Mouse (Mus musculus) thymus, postnatal 14 days (tissue): Measurements from ENCODE around the gene Lurap1l.
"Not testable (repeated sequence)": the region's sequence is repeated elsewhere in the genome, so short reads cannot be mapped to it uniquely, and the experiment has no call there.

ENCODE experiments used
- DNase-seq: peaks from one replicate; pipeline ENCODE4 v3.0.0; 2021

The Lurap1l gene

DNA sequence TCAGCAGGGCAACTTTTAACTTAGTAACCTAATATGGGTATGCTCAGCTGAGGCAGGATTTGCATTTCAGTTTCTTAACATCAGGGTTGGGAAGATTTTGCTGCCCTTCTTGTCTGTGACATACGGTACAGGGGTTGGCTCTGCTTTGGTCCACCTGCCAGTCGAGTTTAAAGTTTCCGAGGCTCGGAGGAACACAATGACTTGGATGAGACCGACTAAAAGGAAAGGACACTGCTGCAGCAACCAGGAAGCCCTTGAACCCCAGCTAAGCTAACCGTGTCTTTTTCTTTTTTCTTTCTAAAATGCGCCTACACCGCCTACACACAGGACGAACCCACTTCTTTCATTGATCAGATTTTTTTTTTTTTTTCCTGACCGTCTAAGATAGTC lies at the start of gene Lurap1l:
Gene Lurap1l (plus strand): TSS at position 166 of the 390 bp plus-strand sequence.
- DNase-seq, result no peak

DNA sequence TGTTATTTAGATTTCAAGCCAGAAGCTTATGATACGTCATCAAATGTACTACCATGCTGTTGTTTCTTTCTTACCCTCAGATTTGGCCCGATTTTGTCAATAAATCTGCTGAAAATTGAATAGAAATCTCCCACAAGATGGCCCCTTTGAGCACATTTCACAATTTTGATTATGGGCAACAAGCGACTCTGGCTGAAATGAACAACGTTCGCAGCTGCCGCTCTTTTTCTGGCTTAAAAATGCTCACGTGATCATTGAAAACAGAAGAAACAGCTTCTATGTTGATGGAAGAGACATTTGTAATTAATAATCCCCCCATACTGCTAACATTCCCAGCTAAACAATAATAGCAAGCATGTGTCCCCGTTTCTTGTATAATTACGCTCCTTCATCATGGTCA lies 47.5 kb upstream of the Lurap1l start:
- no peak for DNase-seq

DNA sequence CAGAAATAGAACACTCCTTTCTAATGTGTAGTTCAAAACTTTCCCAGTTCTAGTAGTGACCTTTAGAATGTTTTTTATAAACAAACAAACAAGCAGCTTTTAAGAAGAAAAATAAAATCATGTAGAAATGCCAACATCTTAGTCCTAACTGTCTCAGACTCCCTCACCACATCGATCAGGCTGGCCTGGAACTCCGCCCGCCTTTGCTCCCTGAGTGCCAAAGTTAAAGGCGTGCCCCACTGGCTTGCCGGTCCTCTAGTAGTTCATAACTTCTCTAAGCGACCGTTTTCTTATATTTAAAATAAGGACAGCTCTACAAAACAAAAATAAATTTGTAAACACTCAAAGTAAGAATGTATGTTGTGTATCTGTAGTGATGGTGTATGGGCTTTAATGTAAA lies 46.5 kb upstream of the Lurap1l start:
- no peak for DNase-seq

DNA sequence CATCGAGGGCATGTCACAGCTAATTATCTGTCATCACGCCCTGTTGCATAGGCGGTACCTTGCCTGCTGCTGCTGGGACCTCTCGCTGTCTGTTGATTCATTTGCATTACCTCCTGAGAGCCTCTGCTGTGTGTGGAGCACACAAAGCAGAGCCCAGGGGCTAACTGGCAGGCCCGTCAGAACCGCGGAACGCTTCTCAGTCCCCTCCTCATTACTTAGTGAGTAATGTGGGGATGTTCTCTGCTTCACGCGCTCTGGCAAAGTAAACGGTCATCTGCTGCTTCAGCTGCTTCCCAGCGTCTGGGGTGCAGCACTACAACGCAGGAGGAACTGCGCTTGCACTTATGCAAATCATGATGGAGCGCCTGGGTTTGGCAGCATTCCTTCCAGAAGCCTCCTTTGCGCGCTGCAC lies 45.9 kb upstream of the Lurap1l start:
- DNase-seq, result no peak

DNA sequence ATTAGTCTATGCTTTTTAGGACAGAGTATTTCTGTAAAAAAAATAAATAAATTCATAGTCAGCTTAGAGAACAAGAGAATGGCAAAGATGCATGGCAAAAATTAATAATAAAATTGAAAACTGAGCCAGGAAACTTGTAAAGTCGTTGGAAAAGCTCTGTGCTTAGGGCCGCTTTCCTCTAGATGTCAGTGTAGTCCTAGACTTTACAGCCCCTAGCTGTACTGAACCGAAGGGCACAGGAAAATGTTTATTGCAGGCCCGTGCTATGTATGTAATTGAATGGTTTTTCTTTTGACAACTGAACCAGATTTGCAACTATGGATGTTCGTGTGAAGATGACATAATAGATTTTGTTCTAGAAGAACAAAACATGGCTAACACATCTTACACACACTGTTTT lies 44.4 kb upstream of the Lurap1l start:
- no peak for DNase-seq

DNA sequence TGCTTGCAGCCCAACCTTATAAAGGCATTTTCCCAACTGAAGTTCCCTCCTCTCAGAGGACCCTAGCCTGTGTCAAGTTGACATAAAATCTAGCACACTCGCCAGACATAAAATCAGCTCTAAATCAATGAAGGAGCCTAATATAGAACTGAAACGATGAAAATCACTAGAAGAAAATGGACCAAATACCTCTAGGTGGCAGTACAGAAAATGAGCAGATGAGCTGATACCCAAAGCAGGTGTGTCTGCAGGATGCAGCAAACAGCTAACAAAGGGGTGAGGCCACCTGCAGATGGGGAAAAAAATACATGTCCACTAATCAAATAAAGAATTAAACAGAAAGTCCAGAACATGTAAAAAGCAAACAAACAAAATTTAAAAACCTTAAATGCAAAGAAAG lies 40.8 kb upstream of the Lurap1l start:
- DNase-seq, result no peak

DNA sequence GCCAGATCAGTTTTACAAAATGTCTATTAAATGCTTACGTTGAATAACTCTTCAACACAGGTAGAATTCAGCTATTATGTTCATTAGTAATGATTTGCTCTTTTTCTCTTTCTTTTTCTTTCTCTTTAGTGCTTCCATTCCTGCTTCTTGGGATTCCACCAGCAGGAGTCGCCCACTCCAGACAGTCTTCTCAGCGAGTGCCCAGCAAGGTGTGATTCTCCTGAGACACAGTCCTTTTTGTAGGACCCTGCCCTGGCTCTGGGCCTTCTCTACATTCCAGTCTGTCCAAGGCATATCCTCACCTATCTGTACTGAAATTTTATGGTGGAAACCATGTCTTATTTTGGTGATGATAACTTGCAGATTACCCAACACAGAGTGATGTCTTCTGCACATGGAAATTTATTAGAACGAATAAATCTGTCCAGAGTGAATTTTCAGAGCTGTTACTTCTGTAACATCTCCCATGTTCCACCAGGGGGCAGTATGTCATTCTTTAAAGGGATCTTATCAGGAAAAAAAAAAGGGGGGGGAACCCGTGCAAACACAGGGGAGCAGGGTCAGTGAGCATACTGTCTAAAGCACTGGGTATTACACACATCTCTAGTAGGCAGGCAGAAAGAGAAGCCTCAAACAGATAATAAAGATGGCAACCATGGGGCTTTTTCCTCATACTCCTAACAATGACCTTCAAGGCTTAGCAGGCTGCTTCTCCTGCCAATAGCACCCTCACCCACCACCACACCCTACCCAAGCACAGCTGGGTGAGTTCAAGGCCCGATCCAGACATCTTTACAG lies 37.4 kb upstream of the Lurap1l start:
- DNase-seq, result no peak

DNA sequence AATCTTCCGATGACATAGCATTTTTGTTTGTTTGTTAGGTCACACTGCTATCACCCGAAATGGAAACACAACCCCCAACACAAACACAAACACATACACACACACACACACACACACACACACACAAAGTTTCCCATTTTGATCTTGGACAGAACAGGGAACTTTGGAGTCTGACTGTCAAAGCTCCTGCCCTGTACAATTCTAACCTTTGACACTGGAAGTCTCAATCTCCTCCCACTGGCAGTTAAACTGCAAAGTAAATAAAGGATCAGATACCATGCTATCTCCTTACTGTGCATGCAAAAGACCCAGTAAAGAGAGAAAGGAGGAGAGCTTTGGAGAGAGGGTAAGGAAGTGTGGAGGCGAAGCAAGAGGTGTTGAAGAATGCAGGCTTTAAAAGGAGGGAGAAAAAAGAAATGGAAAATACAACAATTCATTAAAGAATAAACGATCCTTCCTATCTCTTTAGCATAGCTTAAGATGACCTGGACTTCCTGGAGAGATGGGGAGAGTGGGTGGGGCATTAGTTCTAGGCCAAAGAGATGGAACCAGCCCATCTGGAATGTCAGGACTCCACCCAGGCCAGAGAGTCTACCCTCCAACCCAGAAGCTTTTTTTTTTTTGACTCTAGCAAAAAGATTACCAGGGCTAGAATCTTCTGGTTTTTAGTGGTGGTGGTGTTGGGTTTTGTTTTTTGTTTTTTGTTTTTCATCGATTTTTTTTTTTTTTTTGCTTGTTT lies 36.2 kb upstream of the Lurap1l start:
- DNase-seq, result no peak

DNA sequence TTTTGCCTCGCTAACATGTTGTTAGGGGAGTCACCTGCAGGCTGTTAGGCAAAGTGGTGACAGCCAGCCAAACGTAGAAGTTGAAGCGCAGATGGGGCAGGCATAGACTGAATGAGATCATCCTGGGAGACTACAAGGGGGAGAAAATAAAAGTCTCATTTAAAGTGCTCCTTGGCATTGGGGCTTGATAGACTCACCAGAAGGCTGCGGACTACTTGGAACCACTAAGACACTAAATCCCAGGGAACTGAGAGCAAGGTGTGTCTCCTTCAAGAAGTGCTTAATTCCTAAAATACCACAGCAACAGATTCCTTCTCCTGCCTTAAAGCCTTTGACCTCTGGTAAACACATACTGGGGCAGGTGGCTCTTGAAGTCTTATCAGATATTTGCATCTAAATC lies 35.4 kb upstream of the Lurap1l start:
- no peak for DNase-seq

DNA sequence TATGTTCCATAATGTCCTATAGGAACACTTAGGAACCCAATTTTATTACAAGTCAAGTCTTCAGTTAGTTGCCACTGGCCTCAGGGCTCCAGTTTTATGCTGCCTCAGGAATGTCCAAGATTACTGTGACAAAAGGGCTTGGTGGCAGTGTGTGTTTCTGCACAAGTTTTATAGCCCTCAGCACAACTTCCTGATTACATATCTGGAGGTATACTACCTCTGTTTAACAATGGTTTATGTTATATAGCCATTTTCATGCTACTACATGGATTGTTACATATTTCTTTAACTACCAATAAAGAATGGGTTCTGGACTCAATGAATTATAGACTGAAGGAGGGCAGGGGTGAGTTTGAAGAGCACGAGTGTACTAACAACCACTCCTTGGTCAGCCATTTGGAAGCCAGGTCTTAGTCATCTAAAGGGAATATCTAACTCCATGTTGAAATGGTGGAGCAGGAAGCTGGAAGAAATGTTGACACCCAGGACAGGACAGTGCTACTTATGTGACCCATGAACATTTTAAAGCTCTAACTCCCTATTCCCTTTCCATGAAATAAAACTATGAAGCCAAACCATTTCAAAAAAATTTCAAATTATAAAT lies 28.3 kb upstream of the Lurap1l start:
- DNase-seq, result no peak

DNA sequence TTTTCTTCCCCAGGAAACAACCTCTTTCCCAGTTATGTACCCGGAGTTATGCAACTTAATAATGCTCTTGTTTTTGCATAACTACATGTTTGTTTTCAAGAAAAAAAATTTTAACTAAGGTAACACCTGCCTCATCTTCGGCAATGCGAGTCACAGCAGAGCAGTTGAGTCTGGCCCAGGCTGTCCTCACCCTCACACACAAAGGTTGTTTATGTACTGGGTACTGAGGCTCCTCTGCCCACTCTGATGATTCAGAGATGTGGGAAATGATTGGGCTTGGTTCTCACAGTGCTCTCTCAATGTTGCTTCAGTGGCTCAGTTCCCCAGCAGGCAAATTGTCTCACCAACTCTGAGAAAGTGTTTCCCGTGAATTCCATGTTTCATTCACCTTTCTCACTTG lies 23.8 kb upstream of the Lurap1l start:
- no peak for DNase-seq

DNA sequence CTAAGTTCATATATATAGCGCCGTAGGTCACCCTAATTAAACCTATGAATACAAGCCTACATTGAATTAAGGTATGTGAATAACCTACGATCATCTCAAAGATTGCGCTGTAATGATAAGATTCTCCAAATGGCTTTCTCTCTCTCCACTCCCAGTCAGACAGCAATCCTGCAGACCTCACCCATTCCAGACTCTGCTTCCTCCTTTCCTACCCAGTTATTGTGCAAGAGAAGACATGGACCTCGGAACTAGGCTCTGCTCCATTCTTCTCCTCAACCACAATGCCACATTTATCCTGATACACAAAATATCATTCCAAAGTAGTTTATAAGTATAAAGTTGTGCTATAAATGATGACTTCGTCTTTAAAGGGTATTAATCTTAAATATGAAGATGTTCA lies 19.4 kb upstream of the Lurap1l start:
- DNase-seq, result no peak

DNA sequence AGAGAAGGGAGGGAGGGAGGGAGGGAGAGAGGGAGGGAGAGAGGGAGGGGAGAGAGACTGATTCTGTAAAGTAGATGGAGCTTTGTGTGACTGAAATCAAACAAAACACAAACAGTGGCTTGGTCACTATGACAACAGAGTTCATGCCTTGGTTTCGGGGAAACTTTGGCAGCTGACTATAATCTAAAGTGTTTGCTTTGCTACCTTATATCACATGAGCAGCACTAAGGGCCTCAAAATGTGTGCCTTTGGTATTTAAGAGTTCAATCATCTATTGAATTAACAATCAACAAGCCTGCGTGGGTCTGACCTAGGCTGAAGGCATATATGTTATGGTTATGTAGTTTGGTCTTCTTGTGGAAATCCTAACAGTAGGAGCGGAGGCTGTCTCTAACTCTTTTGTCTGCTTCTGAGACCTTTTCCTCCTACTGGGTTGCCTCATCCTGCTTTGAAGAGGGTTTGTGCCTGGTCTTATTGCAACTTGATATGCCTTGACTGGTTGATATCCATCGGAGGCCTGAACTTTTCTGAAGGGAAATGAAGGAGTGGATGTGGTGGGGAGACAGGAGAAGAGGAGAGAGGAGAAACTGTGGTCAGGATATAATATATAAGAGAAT lies 15.1 kb upstream of the Lurap1l start:
- DNase-seq, result no peak

DNA sequence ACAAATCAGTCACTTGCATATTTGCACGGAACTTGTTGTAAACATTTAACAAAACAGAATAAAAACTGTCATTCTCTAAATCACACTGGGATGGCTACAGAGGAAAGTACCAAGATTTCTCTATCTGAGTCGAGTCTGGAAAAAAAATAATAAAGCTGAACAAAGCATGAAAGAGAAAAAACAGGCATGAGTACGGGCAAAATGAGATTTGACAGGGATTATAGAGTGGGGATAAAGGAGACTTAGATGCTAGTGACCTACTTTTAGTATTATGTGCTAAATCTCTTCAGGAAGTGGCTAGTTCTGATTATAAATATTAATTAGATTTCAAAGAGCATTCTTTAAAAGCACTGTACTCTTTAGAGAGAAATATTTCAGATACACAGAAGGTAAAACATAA lies 3.7 kb upstream of the Lurap1l start:
- DNase-seq, result no peak

DNA sequence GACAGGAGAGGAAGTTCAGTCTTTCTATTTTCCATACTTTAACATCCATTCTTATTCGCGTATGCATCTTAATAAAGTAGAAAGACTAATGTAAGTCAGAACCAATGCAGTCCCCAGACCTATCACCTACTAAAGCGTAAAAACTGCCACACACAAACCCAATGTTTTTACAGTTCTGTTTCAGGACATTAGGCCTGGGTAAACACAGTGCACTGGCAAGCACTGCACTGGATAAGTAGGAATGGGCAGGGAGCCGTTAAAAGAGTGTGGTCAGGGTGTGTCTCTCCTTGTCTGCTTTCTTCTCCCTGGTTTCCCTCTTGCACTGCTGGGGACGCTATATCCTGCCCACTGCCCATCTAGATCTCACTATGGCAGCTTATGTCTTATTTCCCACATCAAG lies 2.5 kb upstream of the Lurap1l start:
- no peak for DNase-seq

DNA sequence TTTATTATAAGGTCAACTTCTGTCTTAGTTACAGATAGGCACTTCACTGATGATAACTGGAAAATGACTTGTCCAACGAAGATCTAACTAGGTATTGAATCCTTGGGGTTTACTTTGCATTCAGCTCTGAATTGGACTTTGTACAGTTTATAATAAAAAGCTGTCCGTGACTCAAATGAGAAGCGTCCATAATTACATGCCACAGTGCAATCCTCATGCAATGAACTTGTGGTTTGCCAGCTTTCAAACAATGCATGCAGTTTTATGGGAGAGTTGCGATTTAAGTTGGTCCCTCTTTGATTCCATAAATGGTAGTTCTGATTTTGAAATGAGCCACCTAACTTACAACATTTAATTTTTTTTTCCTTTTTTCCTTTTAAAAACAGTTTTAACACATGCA lies 1.5 kb upstream of the Lurap1l start:
- DNase-seq, result no peak

DNA sequence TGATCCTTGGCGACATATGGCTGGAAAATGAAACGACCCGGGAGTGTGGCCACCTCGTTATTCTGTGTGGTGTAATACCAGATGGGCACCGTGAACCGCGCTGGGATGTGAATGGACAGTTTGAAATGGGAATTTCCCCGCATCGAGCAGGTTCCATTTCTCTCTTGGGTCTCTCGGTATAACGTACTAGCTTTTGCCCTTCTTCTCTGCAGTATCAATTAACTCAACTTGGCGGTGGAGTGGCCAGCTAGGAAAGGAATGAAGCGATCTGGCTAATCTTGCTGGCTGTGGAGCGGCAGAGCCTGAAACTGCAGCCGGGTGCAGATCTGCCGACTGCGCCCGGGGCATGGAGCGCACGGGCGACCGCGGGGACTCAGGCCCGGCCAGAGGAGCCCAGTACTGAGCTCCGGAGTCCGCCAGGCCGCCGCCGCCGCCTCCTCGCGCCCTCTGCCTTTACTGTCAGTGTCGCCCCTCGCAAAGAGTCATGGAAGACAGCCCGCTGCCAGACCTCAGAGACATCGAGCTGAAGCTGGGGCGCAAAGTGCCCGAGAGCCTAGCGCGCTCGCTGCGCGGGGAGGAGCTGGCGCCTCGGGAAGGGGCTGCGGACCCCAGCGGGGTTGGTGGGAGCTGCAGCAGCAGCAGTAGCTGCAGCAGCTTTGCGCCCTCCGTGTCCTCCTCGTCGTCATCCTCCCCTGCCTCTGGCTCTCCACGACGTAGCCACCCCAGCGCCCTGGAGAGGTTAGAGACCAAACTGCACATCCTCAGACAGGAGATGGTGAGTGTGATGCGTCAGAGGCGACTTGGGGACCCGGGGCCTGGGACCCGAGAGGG lies 640 bp downstream of the Lurap1l start:
- no peak for DNase-seq

DNA sequence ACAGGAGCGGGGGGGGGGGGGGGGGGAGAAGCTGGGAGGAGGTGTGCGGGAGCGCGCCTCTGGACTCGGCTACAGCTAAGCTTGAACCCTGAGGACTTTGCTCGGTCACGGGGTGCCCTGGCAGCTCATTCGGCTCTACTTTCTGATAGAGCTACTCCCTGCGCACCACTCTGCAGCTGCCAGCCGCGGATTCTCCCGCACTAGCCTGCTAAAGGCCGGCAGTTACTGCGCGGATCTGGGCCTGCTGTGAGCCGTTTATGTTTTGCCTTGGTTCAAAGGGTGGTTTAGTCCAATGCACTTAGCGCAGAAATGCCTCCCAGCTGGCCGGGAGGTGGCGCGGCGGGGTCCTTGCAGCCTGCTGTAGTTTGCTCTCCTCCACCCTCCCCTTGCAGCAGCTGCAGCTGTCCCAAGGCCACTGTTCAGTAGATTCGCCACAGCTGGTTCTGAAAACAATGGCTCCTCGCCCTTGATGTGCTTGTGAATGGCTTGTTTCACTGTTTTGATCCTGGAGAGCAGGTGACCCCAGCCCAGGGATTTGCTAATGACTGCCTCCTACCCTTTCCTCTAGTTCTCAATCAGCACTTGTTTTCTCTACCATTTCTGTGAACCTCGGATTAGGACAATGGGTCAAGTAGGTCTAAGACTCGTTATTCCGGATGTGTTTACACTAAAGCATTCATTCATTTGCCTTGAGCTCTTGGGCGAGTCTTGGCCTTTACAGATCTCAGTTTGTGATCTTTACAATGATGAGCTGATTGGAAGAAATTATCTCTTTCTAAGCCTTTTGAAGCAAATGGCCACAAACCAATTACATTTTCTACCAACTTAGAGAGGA lies 1.5 kb downstream of the Lurap1l start:
- no peak for DNase-seq

DNA sequence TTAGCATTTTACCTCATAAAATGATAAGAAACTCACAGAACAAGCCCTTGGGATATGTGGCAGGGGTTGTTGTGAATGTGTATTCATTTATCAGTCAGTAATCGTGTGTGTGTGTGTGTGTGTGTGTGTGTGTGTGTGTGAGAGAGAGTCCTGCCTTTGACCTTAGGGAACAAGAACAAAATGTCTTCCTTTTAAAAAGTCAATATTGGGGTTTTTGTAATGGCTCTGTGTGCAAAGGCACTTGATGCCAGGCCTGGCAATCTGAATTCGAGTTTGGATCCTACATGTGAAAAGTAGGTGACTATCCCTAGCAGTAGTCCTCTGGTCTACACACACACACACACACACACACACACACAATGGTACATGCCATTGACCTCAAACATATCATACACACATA lies 4.8 kb downstream of the Lurap1l start:
- DNase-seq, result no peak

DNA sequence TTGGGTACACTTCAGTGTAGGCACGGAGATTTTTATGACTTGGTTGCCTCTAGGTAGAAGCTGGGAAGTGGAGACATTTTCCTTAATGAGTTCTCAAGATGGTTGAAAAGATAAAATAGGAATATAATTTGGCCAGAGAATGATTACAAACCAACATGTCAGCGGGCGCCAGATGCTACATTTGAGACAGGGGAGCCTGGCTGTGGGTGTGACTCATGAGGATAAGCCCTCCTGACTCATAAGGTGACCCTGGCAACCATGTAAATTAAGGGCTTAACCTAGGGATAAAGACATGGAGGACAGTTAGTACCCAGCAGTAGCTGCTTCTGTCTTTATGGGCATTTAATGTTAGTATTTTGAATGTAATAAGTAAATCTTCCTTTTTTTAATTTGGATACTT lies 6.2 kb downstream of the Lurap1l start:
- DNase-seq, result no peak

DNA sequence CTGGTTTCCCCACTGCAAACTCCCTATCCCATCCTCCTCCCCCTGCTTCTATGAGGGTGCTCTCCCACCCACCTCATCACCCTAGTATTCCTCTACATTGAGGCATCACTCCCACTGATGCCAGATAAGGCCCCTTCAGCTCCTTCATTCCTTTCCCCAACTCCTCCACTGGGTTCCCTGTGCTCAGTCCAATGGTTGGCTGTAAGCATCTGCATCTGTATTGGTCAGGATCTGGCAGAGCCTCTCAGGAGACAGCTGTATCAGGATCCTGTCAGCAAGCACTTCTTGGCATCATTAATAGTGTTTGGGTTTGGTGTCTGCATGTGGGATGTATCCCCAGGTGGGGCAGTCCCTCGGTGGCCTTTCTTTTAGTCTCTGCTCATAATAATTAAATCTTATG lies 6.7 kb downstream of the Lurap1l start:
- not testable (repeated sequence) for DNase-seq

DNA sequence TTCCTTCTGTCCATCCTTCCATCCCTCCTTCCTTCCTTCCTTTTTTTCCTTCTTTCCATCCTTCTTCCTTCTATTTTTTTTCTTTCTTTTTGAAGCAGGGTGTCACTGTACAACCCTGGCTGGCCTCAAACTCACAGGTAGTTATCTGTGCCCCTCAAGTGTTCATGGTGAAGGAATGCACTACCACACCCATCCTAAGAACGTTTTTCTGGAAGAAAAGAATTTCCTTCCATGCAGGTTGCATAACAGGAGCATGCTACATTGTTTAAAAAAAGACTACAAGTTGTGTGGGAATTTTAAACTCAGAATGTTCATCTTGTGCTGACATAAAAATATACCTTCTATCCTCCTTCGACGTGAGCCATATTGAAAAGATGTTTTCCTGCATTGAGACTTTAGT lies 7.4 kb downstream of the Lurap1l start:
- DNase-seq, result no peak
